Mouse (Mus musculus) thymus, postnatal 25 days (tissue): ENCODE data around the gene Mcmbp.

ENCODE experiments used
- DNase-seq: peaks from one replicate; pipeline ENCODE4 v3.0.0; 2022

Mcmbp gene

DNA sequence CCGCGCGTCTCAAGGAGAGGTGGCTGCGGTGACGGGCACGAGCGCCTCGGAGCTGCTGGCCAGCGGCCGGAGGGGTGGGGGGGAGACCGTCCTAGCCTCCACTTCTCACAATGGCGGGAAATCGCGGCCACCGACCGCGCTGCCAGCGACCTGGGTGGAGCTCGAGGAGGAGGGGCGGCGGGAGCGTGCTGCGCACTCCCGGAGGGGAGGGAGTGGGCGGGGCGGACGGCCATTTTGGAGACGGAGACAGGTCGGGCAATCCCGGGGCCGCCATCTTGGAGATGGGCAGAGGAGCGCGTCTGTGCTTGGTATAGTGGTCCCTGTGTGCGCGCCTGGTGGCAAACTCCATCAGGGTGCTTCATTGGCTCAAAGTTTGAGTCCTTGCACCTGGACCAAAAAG, at the start of gene Mcmbp:
Mcmbp (minus strand) TSS at position 162 of the 400 bp plus-strand sequence.
- DNase-seq = peak; percentile 97

GRCm38 (mm10) chr7:128790045-128790444, 49.8 kb upstream of the Mcmbp start:
- no peak for DNase-seq

- no peak for DNase-seq
Observed at GRCm38 (mm10) chr7:128781846-128782245, 41.6 kb upstream of the Mcmbp start.

DNA sequence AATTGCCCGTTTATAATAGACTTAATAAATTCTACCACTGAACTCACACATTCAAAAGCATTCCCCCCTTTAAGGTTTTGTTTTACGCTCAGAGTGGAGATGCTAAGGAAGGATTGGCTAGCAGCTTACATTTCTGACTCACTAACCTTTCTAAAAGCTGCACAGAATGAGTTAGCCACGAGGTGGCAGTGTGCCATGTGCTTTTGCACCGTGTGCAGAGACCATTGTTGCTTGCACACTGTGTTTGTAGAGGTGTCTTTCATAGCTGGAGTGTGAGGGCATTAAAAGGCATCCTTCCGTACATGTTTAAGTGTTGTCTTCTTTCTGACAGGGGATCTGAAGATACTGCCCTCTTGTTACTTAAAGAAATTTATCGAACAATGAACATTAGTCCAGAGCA, 39.0 kb upstream of the Mcmbp start:
- DNase-seq = peak; percentile 20

- no peak for DNase-seq
Observed at GRCm38 (mm10) chr7:128777201-128777600, 36.9 kb upstream of the Mcmbp start.

- no peak for DNase-seq
Observed at GRCm38 (mm10) chr7:128766696-128767095, 26.4 kb upstream of the Mcmbp start.

DNA sequence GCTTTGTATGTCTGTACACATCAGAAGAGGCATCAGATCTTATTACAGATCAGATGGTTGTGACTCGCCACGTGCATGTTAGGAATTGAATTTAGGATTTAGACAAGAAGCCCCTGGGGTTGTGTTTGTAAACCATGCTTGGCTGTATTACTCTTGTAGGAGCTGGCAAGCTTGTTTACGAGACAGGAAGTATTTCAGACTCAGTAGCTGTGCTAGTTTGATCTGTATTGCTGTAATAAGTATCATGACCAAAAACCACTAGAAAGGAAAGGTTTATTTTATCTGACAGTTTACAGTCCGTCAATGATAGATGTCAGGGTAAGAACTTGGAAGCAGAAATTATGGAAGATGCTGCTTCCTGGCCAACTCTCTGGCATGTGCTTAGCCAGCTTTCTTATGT, 18.7 kb upstream of the Mcmbp start:
- no peak for DNase-seq

- no peak for DNase-seq
Observed at GRCm38 (mm10) chr7:128755396-128755795, 15.1 kb upstream of the Mcmbp start.

DNA sequence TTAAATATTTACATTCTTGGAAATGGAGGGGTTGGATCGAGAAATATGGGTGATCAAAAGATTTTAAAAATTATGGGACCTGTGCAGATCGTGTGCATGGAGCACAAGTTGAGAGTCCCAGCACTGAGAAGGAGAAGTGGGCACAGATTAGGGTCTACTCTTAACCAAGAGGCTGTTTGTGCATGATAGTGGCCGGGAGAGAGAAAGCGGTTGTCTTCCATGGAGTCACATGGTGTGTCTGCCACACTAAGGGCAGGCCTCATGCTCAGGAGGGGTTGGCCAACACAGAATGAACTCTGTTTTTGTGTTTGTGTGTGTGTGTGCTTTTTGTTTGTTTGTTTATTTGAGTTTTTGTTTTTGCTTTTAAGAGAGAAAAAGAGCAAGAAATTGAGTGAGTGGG, 11.7 kb upstream of the Mcmbp start:
- DNase-seq = no peak

- DNase-seq = no peak
Observed at GRCm38 (mm10) chr7:128750296-128750695, 10.0 kb upstream of the Mcmbp start.

DNA sequence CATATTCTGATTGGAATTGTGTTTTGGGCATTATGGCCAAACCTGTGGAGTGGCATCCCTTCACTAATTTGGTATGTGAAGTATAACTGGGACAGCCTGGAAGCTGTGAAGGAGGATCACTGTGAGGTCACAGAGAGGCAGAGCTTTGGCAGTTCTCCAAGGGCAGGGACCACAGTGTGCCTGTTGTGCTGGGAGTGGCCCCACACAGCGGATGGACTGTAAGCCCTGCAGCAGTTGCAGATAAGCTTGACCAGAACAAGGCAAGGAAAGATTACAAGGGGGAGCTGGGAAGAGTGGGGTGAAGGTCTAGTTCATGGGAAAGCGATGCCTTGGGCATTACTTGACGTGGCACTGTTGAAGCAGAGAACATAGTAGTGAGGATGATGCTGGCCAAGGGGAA, 8.5 kb upstream of the Mcmbp start:
- no peak for DNase-seq

DNA sequence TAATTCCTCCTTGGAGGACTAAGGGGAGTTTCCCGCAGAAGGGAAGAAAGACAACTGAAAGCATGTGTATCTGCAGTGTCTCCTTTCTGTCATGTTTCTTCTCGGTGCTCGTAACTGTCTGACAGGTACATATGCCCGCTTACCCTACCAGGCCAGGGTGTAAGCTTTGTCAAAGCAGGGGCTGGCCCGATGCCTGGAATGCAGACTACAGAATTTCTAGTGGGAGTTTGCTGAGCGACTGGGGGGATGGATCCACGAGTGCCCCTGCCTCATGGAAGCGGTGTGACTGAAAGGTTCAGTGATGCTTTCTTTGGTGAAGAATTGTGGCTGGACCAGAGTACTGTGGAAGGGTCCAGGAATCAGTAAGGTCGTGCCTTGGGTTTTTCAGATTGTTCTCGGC, 5.9 kb upstream of the Mcmbp start:
- DNase-seq = no peak

GRCm38 (mm10) chr7:128744684-128745485, 4.6 kb upstream of the Mcmbp start, which contains the start of gene Sec23ip:
Gene Sec23ip (plus strand): TSS chr7:128744943.
- peak; percentile 97 for DNase-seq

DNA sequence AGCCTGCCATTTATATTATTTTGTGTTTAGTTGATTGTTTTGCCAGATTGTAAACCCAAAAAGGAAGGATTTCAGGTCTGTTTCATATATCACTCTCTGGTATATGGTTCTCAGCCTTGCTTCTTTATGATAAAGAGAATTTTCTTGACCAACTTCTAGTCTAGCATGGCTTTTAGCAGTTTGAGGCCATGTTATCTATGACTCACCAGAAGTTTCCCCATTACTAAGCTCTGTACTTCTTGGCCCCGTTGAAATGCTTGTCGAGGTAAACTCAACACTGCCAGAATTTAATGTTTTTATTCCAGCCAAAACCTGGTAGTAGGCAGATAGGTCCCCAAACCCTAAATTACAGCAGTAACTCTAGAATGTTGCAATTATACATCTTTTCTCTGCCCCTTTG, 3.6 kb upstream of the Mcmbp start:
- no peak for DNase-seq

DNA sequence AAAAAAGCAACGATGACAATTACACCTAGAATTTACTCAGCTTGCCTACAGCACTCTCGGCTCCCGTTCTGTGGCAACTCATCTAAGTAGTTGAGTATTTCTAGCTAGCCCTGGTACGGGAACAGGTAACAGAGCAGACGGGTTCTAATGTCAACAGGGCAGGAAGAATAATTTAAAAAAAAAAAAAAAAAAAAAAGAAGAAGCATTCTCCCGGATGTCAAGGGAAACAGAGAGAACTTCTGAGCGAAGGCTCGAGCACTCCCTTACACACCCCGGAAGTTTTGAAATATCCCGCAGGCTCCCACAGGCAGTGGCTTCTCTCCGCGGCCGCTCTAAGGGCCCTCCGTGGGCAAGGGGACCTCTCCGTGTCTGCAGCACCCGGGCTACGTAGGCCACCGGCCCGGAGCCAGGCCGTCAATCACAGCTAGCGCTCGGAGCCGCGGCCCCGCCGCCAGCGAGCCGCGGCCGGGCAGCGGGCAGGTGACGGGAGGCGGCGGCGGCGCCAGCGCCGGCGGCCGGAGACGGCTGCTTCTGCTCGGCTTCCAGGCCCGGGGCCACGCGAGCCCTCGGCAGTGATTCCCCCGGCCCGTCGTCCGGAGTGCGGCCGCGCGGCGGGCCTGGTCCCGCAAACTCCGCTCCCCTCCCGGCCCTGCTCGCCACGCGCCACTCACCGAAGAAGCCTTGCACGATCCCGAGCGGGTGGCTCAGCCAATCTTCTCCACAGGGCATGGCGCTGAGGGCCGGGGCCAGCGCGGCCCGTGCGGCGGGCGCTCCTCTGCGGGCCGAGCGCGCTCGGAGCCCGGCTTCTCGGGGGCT, 625 bp downstream of the Mcmbp start:
- peak; percentile 64 for DNase-seq

GRCm38 (mm10) chr7:128739116-128739461, 1.2 kb downstream of the Mcmbp start:
- DNase-seq = no peak

- DNase-seq = no peak
Observed at GRCm38 (mm10) chr7:128738041-128738440, 2.3 kb downstream of the Mcmbp start.

- no peak for DNase-seq
Observed at GRCm38 (mm10) chr7:128731585-128731984, 8.7 kb downstream of the Mcmbp start.

GRCm38 (mm10) chr7:128728738-128729137, 11.6 kb downstream of the Mcmbp start:
- no peak for DNase-seq

- no peak for DNase-seq
Observed at GRCm38 (mm10) chr7:128727701-128728100, 12.6 kb downstream of the Mcmbp start.

DNA sequence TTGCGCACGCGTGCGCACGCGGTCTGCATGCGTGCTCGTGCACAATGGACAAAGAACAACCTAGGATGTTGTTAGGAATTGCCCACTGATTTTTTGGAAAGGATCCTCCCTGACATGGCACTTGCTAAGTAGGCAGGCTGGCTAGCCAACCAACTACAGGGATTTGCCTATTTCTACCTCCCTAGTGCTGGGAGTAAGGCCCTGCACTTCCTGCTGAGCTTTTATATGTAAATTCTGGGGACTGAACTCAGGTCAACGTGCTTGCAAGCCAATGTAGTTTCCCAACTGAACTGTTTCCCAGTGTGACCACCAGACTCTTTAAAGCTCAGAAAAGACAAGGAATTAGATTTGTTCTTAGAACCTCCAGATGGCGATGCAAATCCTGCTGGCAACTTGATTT, 13.3 kb downstream of the Mcmbp start:
- DNase-seq = no peak

DNA sequence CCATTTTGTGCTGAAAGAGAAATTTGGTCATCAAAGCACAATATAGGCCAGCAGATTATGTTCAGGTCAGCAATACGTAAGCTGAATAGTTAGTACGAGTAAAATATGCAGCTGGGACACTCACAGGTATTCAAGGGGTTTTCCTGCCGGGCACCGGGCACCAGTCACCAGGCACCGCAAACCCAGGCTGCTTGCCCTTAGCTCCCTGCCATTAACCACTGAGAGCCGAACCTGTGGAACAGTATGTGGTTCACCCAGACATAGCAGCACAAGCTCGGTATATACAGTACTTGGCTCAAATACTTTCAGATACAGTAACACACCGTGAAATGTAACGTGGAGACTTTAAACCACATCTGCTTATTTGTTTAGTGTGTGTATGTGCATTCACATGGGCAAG, 15.1 kb downstream of the Mcmbp start:
- no peak for DNase-seq

GRCm38 (mm10) chr7:128724761-128725160, 15.5 kb downstream of the Mcmbp start:
- DNase-seq = peak; percentile 74

DNA sequence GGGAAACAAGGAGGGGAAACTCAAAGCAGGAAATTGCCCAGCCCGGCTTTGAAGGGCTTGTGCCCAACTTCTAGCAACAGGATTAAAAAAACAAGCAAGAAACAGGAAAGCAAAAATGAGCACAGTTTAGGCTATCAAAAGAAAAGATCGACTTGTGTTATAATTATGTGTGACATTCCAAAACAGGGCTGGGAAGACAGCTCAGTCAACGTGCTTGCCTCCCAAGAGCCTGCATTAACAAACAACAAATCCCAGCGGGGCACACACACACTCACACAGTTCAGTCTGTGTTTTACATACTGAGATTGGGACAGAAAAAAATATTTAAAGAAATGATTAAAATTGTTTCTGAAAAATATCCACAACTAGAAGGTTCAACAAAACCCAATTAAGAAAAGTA, 22.3 kb downstream of the Mcmbp start:
- DNase-seq = no peak
